Mouse (Mus musculus) heart, embryonic 10.5 days (tissue): ENCODE measurements around the gene F13a1. TPM values are rescaled to one million over a fixed set of nuclear protein-coding genes. Genes with fewer than 3 reads are reported as not detected.

Experiments
- DNase-seq: peaks from one replicate; pipeline ENCODE4 v3.0.0-alpha.2; 2017; ENCODE audit warnings: low spot score
- H3K27ac ChIP-seq: fragments of 300-500 bp; sonication (generic); 2 replicates; pipeline ENCODE4 v1.5.1; 2016; ENCODE audit warnings: mild to moderate bottlenecking
- H3K27me3 ChIP-seq: fragments of 300-500 bp; sonication (generic); 2 replicates; pipeline ENCODE4 v1.6.1; 2016; ENCODE audit warnings: mild to moderate bottlenecking; ENCODE audit not compliant: poor library complexity, insufficient read depth, severe bottlenecking
- H3K36me3 ChIP-seq: fragments of 300-500 bp; sonication (generic); 2 replicates; pipeline ENCODE4 v1.6.1; 2016; ENCODE audit warnings: mild to moderate bottlenecking, moderate library complexity
- H3K4me1 ChIP-seq: fragments of 300-500 bp; sonication (generic); 2 replicates; pipeline ENCODE4 v1.6.1; 2016; ENCODE audit warnings: mild to moderate bottlenecking
- H3K4me3 ChIP-seq: fragments of 300-500 bp; sonication (generic); 2 replicates; pipeline ENCODE4 v1.5.1; 2016; ENCODE audit warnings: mild to moderate bottlenecking, moderate library complexity
- H3K9me3 ChIP-seq: fragments of 300-500 bp; sonication (generic); 2 replicates; pipeline ENCODE4 v1.6.1; 2016; ENCODE audit warnings: mild to moderate bottlenecking, moderate library complexity
- WGBS: fragments of 180-500 bp; shearing (Covaris S2); methylation state at CpG from one replicate; pipeline ENCODE4 v1.1.7; 2016; 5-methylcytosine and 5-hydroxymethylcytosine counted together
- polyA plus RNA-seq: library from polyadenylated mRNA; unstranded; fragments of >200 nt; fragmentation: Nextera tagmentation; extraction: Ambion mirVana; gene quantifications from 2 replicates; pipeline ENCODE4 v1.2.1, GENCODE M21; 2016

The F13a1 gene
- 1.2 and 2.6 TPM in 2 replicates for polyA plus RNA-seq

- H3K27me3 ChIP-seq, result no peaks in the 10 kb centered on the region
- no peak for DNase-seq
- H3K9me3 ChIP-seq, result no peaks in the 10 kb centered on the region
- 54% methylated on average over 3 of the region's 3 CpGs for WGBS
- no peak within 1 kb of the TSS for H3K27ac ChIP-seq
- H3K36me3 ChIP-seq, result no peaks in the 10 kb centered on the region
- no peaks in the 10 kb centered on the region; the same call in 1 of the 2 replicates for H3K4me1 ChIP-seq
- H3K4me3 ChIP-seq, result no peak within 1 kb of the TSS
These were observed at the start of gene F13a1 for GRCm38 (mm10) chr13:37050126-37050525. Gene F13a1 (minus strand): TSS chr13:37050244.

- no peaks in the 10 kb centered on the region for H3K4me1 ChIP-seq
- no peak overlapping the region for H3K4me3 ChIP-seq
- H3K36me3 ChIP-seq, result no peaks in the 10 kb centered on the region
- DNase-seq, result no peak
- H3K27me3 ChIP-seq, result no peaks in the 10 kb centered on the region
- 77% methylated on average over 1 of the region's 1 CpGs for whole genome bisulfite sequencing
- no peak overlapping the region for H3K27ac ChIP-seq
- no peaks in the 10 kb centered on the region for H3K9me3 ChIP-seq
These were observed 41.6 kb upstream of the F13a1 start for GRCm38 (mm10) chr13:37091620-37092019.

- DNase-seq, result no peak
- no peaks in the 10 kb centered on the region for H3K36me3 ChIP-seq
- H3K9me3 ChIP-seq, result no peaks in the 10 kb centered on the region
- H3K27ac ChIP-seq, result no peak overlapping the region
- WGBS, result 55% methylated on average over 6 of the region's 6 CpGs
- H3K4me3 ChIP-seq, result no peak overlapping the region
- H3K27me3 ChIP-seq, result no peaks in the 10 kb centered on the region
- no peaks in the 10 kb centered on the region for H3K4me1 ChIP-seq
These were observed 39.1 kb upstream of the F13a1 start for GRCm38 (mm10) chr13:37089104-37089503.

GRCm38 (mm10) chr13:37081506-37082241, 31.6 kb upstream of the F13a1 start:
- DNase-seq, result no peak
- Histone ChIP-seq H3K4me3 (no peak overlapping the region), H3K9me3 (no peaks in the 10 kb centered on the region), H3K36me3 (no peaks in the 10 kb centered on the region), H3K27me3 (no peaks in the 10 kb centered on the region), H3K4me1 (no peaks in the 10 kb centered on the region), H3K27ac (no peak overlapping the region)
- WGBS, result 72% methylated on average over 13 of the region's 13 CpGs

- Histone ChIP-seq H3K36me3 (no peaks in the 10 kb centered on the region), H3K4me3 (no peak overlapping the region), H3K27ac (no peak overlapping the region), H3K4me1 (no peaks in the 10 kb centered on the region), H3K9me3 (no peaks in the 10 kb centered on the region), H3K27me3 (no peaks in the 10 kb centered on the region)
- WGBS, result 79% methylated on average over 3 of the region's 3 CpGs
- no peak for DNase-seq
These were observed 21.3 kb upstream of the F13a1 start for GRCm38 (mm10) chr13:37071390-37071789.

GRCm38 (mm10) chr13:37070824-37071223, 20.8 kb upstream of the F13a1 start:
- Histone ChIP-seq H3K9me3 (no peaks in the 10 kb centered on the region), H3K27me3 (no peaks in the 10 kb centered on the region), H3K36me3 (no peaks in the 10 kb centered on the region), H3K4me1 (no peaks in the 10 kb centered on the region), H3K27ac (no peak overlapping the region), H3K4me3 (no peak overlapping the region)
- WGBS, result 53% methylated on average over 4 of the region's 4 CpGs
- DNase-seq, result no peak

GRCm38 (mm10) chr13:37060810-37061209, 10.8 kb upstream of the F13a1 start:
- Histone ChIP-seq H3K36me3 (no peaks in the 10 kb centered on the region), H3K4me1 (peaks cover 6% of the 10 kb centered on the region; the same call in 1 of the 2 replicates), H3K27ac (no peak overlapping the region), H3K4me3 (no peak overlapping the region), H3K9me3 (no peaks in the 10 kb centered on the region), H3K27me3 (no peaks in the 10 kb centered on the region)
- WGBS, result 82% methylated on average over 5 of the region's 5 CpGs
- DNase-seq, result no peak

GRCm38 (mm10) chr13:37056662-37057061, 6.6 kb upstream of the F13a1 start:
- no peaks in the 10 kb centered on the region for H3K36me3 ChIP-seq
- no peak overlapping the region for H3K4me3 ChIP-seq
- no peaks in the 10 kb centered on the region for H3K27me3 ChIP-seq
- no peak for DNase-seq
- peaks cover 6% of the 10 kb centered on the region; the same call in 1 of the 2 replicates for H3K4me1 ChIP-seq
- no peak overlapping the region for H3K27ac ChIP-seq
- no peaks in the 10 kb centered on the region for H3K9me3 ChIP-seq
- WGBS, result 59% methylated on average over 7 of the region's 7 CpGs

GRCm38 (mm10) chr13:37049631-37050030, 413 bp downstream of the F13a1 start:
- DNase-seq, result no peak
- 53% methylated on average over 2 of the region's 2 CpGs for WGBS
- Histone ChIP-seq H3K27ac (no peak overlapping the region), H3K4me1 (no peaks in the 10 kb centered on the region; the same call in 1 of the 2 replicates), H3K27me3 (no peaks in the 10 kb centered on the region), H3K36me3 (no peaks in the 10 kb centered on the region), H3K4me3 (no peak overlapping the region), H3K9me3 (no peaks in the 10 kb centered on the region)

- Histone ChIP-seq H3K4me3 (no peak overlapping the region), H3K27ac (no peak overlapping the region), H3K36me3 (no peaks in the 10 kb centered on the region), H3K27me3 (no peaks in the 10 kb centered on the region), H3K4me1 (no peaks in the 10 kb centered on the region; the same call in 1 of the 2 replicates), H3K9me3 (no peaks in the 10 kb centered on the region)
- 59% methylated on average over 6 of the region's 6 CpGs for WGBS
- no peak for DNase-seq
These were observed 1.0 kb downstream of the F13a1 start for GRCm38 (mm10) chr13:37049018-37049417.

- DNase-seq, result no peak
- no peak overlapping the region for H3K27ac ChIP-seq
- H3K27me3 ChIP-seq, result no peaks in the 10 kb centered on the region
- no peaks in the 10 kb centered on the region for H3K36me3 ChIP-seq
- no peaks in the 10 kb centered on the region; the same call in 1 of the 2 replicates for H3K4me1 ChIP-seq
- H3K9me3 ChIP-seq, result no peaks in the 10 kb centered on the region
- WGBS, result 85% methylated on average over 3 of the region's 3 CpGs
- H3K4me3 ChIP-seq, result no peak overlapping the region
These were observed 5.0 kb downstream of the F13a1 start for GRCm38 (mm10) chr13:37045005-37045404.

- Histone ChIP-seq H3K36me3 (no peaks in the 10 kb centered on the region), H3K4me3 (no peak overlapping the region), H3K27ac (no peak overlapping the region), H3K9me3 (no peaks in the 10 kb centered on the region), H3K27me3 (no peaks in the 10 kb centered on the region), H3K4me1 (no peaks in the 10 kb centered on the region)
- no peak for DNase-seq
- WGBS, result 83% methylated on average over 3 of the region's 3 CpGs
These were observed 15.3 kb downstream of the F13a1 start for GRCm38 (mm10) chr13:37034745-37035144.

- no peaks in the 10 kb centered on the region for H3K36me3 ChIP-seq
- 57% methylated on average over 4 of the region's 4 CpGs for WGBS
- DNase-seq, result no peak
- H3K27ac ChIP-seq, result no peak overlapping the region
- H3K4me3 ChIP-seq, result no peak overlapping the region
- H3K9me3 ChIP-seq, result no peaks in the 10 kb centered on the region
- no peaks in the 10 kb centered on the region for H3K4me1 ChIP-seq
- no peaks in the 10 kb centered on the region for H3K27me3 ChIP-seq
These were observed 24.0 kb downstream of the F13a1 start for GRCm38 (mm10) chr13:37025996-37026579.
